Mouse (Mus musculus) adipose tissue, adult 10 weeks (tissue): Measurements from ENCODE around the gene Baz2a. TPM values are rescaled to one million over a fixed set of nuclear protein-coding genes. Genes with fewer than 3 reads are reported as not detected.

ENCODE experiments used
- polyA plus RNA-seq: library from polyadenylated mRNA; stranded (reverse); fragments of 350-450 nt; fragmentation: Illumina TruSeq; extraction: RNeasy Lipid Tissue Mini Kit (QIAGEN cat#74804); gene quantifications from one replicate; pipeline ENCODE4 v1.2.3, GENCODE M21; 2014; ENCODE audit warnings: low read depth, low replicate concordance

Gene Baz2a
- 33.2 TPM for polyA plus RNA-seq

GRCm38 (mm10) chr10:128091564-128092505 lies at the start of gene Baz2a:
Gene Baz2a (plus strand): TSS chr10:128091577.

DNA sequence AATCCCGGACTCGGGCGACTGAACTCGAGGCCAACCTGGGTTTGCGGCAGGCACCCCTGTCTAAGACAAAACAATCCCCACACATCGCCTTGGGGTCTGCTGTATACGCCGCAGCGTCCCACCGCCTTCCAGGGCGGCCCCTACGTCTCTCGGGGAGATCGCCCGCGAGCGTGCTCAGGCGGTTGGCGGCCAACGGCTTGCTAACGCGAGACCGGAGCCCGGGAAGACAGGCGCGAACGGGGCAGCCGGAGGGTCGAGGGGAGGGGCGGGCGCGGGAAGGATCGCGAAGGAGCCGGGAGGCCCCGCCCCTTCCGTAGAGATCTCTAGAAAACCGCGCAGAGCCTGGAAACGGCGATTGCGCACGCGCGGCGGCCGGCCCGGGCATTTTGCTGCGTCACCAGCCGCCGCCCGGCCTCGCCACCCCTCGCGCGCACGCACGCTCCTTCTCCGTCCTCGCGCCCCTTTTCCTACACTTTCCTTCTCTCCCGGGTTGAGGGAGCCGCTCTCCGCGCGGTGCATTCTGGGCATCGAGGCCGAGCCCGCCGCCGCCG lies 32.7 kb upstream of the Baz2a start, which contains the start of gene Ptges3:
Ptges3 (plus strand) TSS at position 354 of the 551 bp plus-strand sequence.

GRCm38 (mm10) chr10:128082880-128083421 lies 8.4 kb upstream of the Baz2a start, which contains the start of gene Atp5b:
Gene Atp5b (plus strand): TSS chr10:128083273.

Other genes with a start within 250 kb of the Baz2a start
- gene Rdh19, start 241.6 kb upstream of the Baz2a start, polyA plus RNA-seq = not detected
- not detected for gene Rdh16f2, start 225.1 kb upstream of the Baz2a start, polyA plus RNA-seq
- 0.42 TPM for gene Rdh7, start 202.8 kb upstream of the Baz2a start, polyA plus RNA-seq
- not detected for gene Sdr9c7, start 193.1 kb upstream of the Baz2a start, polyA plus RNA-seq
- gene Hsd17b6, start 84.0 kb upstream of the Baz2a start, polyA plus RNA-seq = not detected
- 7.3 TPM for gene Prim1, start 76.4 kb upstream of the Baz2a start, polyA plus RNA-seq
- gene Naca, start 56.0 kb upstream of the Baz2a start, polyA plus RNA-seq = 744 TPM
- gene Ptges3, start 32.6 kb upstream of the Baz2a start, polyA plus RNA-seq = 84.8 TPM
- 972 TPM for gene Atp5b, start 8.3 kb upstream of the Baz2a start, polyA plus RNA-seq
- gene Rbms2, start 88.7 kb downstream of the Baz2a start, polyA plus RNA-seq = 87.6 TPM
- 0.81 TPM for gene Gls2, start 102.9 kb downstream of the Baz2a start, polyA plus RNA-seq
- gene Spryd4, start 120.2 kb downstream of the Baz2a start, polyA plus RNA-seq = 9.3 TPM
- not detected for gene Mip, start 134.3 kb downstream of the Baz2a start, polyA plus RNA-seq
- gene Timeless, start 140.5 kb downstream of the Baz2a start, polyA plus RNA-seq = 5.1 TPM
- gene Apon, start 162.5 kb downstream of the Baz2a start, polyA plus RNA-seq = not detected
- not detected for gene Apof, start 177.1 kb downstream of the Baz2a start, polyA plus RNA-seq
- 29.3 TPM for gene Stat2, start 179.0 kb downstream of the Baz2a start, polyA plus RNA-seq
- 0.52 TPM for gene Il23a, start 207.2 kb downstream of the Baz2a start, polyA plus RNA-seq
- gene Pan2, start 211.8 kb downstream of the Baz2a start, polyA plus RNA-seq = 18.7 TPM
- gene Cnpy2, start 230.9 kb downstream of the Baz2a start, polyA plus RNA-seq = 146 TPM
- gene Cs, start 246.2 kb downstream of the Baz2a start, polyA plus RNA-seq = 162 TPM